Mouse (Mus musculus): ENCODE data around the gene Sema6d.

DNA sequence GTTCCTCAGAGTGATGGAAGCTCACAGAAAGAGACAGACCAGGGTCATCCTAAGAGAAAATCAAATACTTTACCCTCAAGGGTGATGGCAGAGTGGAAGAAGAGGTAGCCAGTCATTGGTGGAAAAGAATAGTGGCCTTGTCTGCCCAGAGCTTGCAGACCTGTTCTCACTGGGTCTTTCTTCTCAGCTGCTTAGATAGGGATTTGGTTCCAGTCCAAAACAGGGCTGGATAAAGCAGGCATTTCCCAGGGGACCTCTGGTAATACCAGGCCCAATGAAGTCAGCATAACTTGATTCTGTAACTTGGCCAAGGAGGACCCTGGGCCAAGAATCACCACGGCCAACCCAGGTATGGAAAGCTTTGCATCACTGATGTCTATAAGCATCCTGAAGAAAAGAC, 279.5 kb downstream of the Sema6d start:
- TF ChIP-seq CTCF (IDR thresholded peaks at IDR 0.05; ENCODE audit: insufficient read depth, low read depth, low read length) (no peak), POLR2A (IDR thresholded peaks at IDR 0.05; ENCODE audit: insufficient read depth, low read depth, low read length) (no peak)

Measured in olfactory bulb, adult 2 months (tissue).